Mouse (Mus musculus): ENCODE data around the gene Mri1.

Gene Mri1

GRCm38 (mm10) chr8:84256822-84257610 is at the start of gene Mri1:
TSS of gene Mri1 (minus strand) at chr8:84257326.
- peak; percentile 93 for DNase-seq (ENCODE audit: extremely low read depth, insufficient read length, low spot score)

GRCm38 (mm10) chr8:84303951-84304350 is 46.8 kb upstream of the Mri1 start:
- no peak for DNase-seq (ENCODE audit: extremely low read depth, insufficient read length, low spot score)

- DNase-seq (ENCODE audit: extremely low read depth, insufficient read length, low spot score) = no peak
These were observed 40.1 kb upstream of the Mri1 start for GRCm38 (mm10) chr8:84297029-84297785.

- peak; percentile 36 for DNase-seq (ENCODE audit: extremely low read depth, insufficient read length, low spot score)
These were observed 34.6 kb upstream of the Mri1 start for GRCm38 (mm10) chr8:84291688-84292087.

- peak; percentile 31 for DNase-seq (ENCODE audit: extremely low read depth, insufficient read length, low spot score)
These were observed 34.0 kb upstream of the Mri1 start for GRCm38 (mm10) chr8:84291086-84291485.

GRCm38 (mm10) chr8:84288892-84289291 is 31.8 kb upstream of the Mri1 start:
- no peak for DNase-seq (ENCODE audit: extremely low read depth, insufficient read length, low spot score)

GRCm38 (mm10) chr8:84285665-84286064 is 28.5 kb upstream of the Mri1 start:
- peak; percentile 30 for DNase-seq (ENCODE audit: extremely low read depth, insufficient read length, low spot score)

- peak; percentile 19 for DNase-seq (ENCODE audit: extremely low read depth, insufficient read length, low spot score)
These were observed 27.5 kb upstream of the Mri1 start for GRCm38 (mm10) chr8:84284608-84285063.

GRCm38 (mm10) chr8:84280777-84281176 is 23.7 kb upstream of the Mri1 start:
- no peak for DNase-seq (ENCODE audit: extremely low read depth, insufficient read length, low spot score)

- no peak for DNase-seq (ENCODE audit: extremely low read depth, insufficient read length, low spot score)
These were observed 19.3 kb upstream of the Mri1 start for GRCm38 (mm10) chr8:84276447-84276846.

- no peak for DNase-seq (ENCODE audit: extremely low read depth, insufficient read length, low spot score)
These were observed 16.8 kb upstream of the Mri1 start for GRCm38 (mm10) chr8:84273968-84274367.

- DNase-seq (ENCODE audit: extremely low read depth, insufficient read length, low spot score) = no peak
These were observed 15.2 kb upstream of the Mri1 start for GRCm38 (mm10) chr8:84272302-84272701.

- peak; percentile 99 for DNase-seq (ENCODE audit: extremely low read depth, insufficient read length, low spot score)
These were observed 13.0 kb upstream of the Mri1 start, which contains the start of gene Ccdc130 for GRCm38 (mm10) chr8:84269950-84270773. TSS of gene Ccdc130 (minus strand) at chr8:84270380.

- no peak for DNase-seq (ENCODE audit: extremely low read depth, insufficient read length, low spot score)
These were observed 4.0 kb upstream of the Mri1 start for GRCm38 (mm10) chr8:84261098-84261497.

GRCm38 (mm10) chr8:84256458-84256821 is 686 bp downstream of the Mri1 start:
- no peak for DNase-seq (ENCODE audit: extremely low read depth, insufficient read length, low spot score)

- no peak for DNase-seq (ENCODE audit: extremely low read depth, insufficient read length, low spot score)
These were observed 1.3 kb downstream of the Mri1 start for GRCm38 (mm10) chr8:84255858-84256257.

- peak; percentile 88 for DNase-seq (ENCODE audit: extremely low read depth, insufficient read length, low spot score)
These were observed 7.6 kb downstream of the Mri1 start, which contains the start of gene D8Ertd738e for GRCm38 (mm10) chr8:84249257-84250170. TSS of gene D8Ertd738e (minus strand) at chr8:84249719.

- no peak for DNase-seq (ENCODE audit: extremely low read depth, insufficient read length, low spot score)
These were observed 15.3 kb downstream of the Mri1 start for GRCm38 (mm10) chr8:84241821-84242220.

- no peak for DNase-seq (ENCODE audit: extremely low read depth, insufficient read length, low spot score)
These were observed 16.0 kb downstream of the Mri1 start for GRCm38 (mm10) chr8:84241167-84241566.

Measured in 3134 (cell line).